Mouse (Mus musculus): ENCODE measurements around the gene Capns1. TPM values are rescaled to one million over a fixed set of nuclear protein-coding genes. Genes with fewer than 3 reads are reported as not detected.
"Not testable (repeated sequence)": the region's sequence is repeated elsewhere in the genome, so short reads cannot be mapped to it uniquely, and the experiment has no call there.

The Capns1 gene
- polyA plus RNA-seq, 1 experiment from 2014 or later: 71.7 TPM

DNA sequence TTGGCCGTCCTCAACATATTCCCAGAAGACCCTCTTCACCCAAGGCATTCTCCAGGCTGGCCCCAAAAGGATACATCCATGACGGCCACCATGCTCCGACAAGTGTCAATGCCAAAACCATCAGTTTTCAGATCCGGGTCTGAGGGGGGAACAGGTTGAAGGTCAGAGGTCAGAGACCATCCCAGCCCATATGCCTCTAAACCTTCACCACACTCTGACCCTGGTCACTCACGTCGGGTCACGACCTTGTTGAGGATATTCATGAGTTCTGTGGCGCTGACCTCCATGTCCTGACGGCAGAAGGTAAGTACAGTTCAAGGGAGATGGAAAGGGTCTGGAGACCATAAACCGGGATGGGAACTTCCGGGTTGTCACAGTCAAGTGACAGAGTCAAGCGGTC lies 6.5 kb downstream of the Capns1 start:
- H3K4me1 ChIP-seq (ENCODE audit: control insufficient read depth, insufficient read depth, low read length): peaks cover 11% of the 10 kb centered on the region
- H3K9me3 ChIP-seq (replicated peaks; ENCODE audit: control insufficient read depth, low read length): no peaks in the 10 kb centered on the region
- H3K27me3 ChIP-seq (ENCODE audit: control insufficient read depth, insufficient read depth, low read length): no peaks in the 10 kb centered on the region
- H3K36me3 ChIP-seq (ENCODE audit: control insufficient read depth, insufficient read depth, low read length): peaks cover 32% of the 10 kb centered on the region
- H3K9ac ChIP-seq (ENCODE audit: low read depth, low read length): no peak overlapping the region
- H3K4me2 ChIP-seq: no peak overlapping the region
- WGBS (ENCODE audit: insufficient replicate concordance): 85% methylated on average over 12 of the region's 12 CpGs
- no peak overlapping the region for H3K4me3 ChIP-seq (ENCODE audit: low read depth, low read length)
- ATAC-seq (replicated peaks; ENCODE audit: insufficient number of reproducible peaks, low FRiP score, low TSS enrichment): no peak
- H3K27ac ChIP-seq (ENCODE audit: low read depth, low read length): no peak overlapping the region

GRCm38 (mm10) chr7:30189116-30189491 lies 9.5 kb downstream of the Capns1 start:
- Histone ChIP-seq H3K36me3 (ENCODE audit: control insufficient read depth, insufficient read depth, low read length) (peaks cover 41% of the 10 kb centered on the region), H3K4me3 (ENCODE audit: low read depth, low read length) (no peak overlapping the region), H3K4me1 (ENCODE audit: control insufficient read depth, insufficient read depth, low read length) (peaks cover 18% of the 10 kb centered on the region), H3K27me3 (ENCODE audit: control insufficient read depth, insufficient read depth, low read length) (no peaks in the 10 kb centered on the region), H3K4me2 (no peak overlapping the region), H3K9ac (ENCODE audit: low read depth, low read length) (no peak overlapping the region), H3K27ac (ENCODE audit: low read depth, low read length) (no peak overlapping the region), H3K9me3 (replicated peaks; ENCODE audit: control insufficient read depth, low read length) (no peaks in the 10 kb centered on the region)
- ATAC-seq (replicated peaks; ENCODE audit: insufficient number of reproducible peaks, low FRiP score, low TSS enrichment): no peak
- WGBS (ENCODE audit: insufficient replicate concordance): 80% methylated on average over 4 of the region's 4 CpGs

GRCm38 (mm10) chr7:30188344-30189115 lies 10.1 kb downstream of the Capns1 start:
- Histone ChIP-seq H3K27me3 (ENCODE audit: control insufficient read depth, insufficient read depth, low read length) (no peaks in the 10 kb centered on the region), H3K9ac (ENCODE audit: low read depth, low read length) (no peak overlapping the region), H3K36me3 (ENCODE audit: control insufficient read depth, insufficient read depth, low read length) (peaks cover 41% of the 10 kb centered on the region), H3K4me1 (ENCODE audit: control insufficient read depth, insufficient read depth, low read length) (peaks cover 21% of the 10 kb centered on the region), H3K27ac (ENCODE audit: low read depth, low read length) (no peak overlapping the region), H3K9me3 (replicated peaks; ENCODE audit: control insufficient read depth, low read length) (no peaks in the 10 kb centered on the region), H3K4me3 (ENCODE audit: low read depth, low read length) (no peak overlapping the region), H3K4me2 (no peak overlapping the region)
- no peak for ATAC-seq (replicated peaks; ENCODE audit: insufficient number of reproducible peaks, low FRiP score, low TSS enrichment)
- 78% methylated on average over 12 of the region's 12 CpGs for WGBS (ENCODE audit: insufficient replicate concordance)

GRCm38 (mm10) chr7:30184641-30185348 lies 13.8 kb downstream of the Capns1 start:
- Histone ChIP-seq H3K4me3 (ENCODE audit: low read depth, low read length) (peak overlapping the region; percentile 36), H3K9me3 (replicated peaks; ENCODE audit: control insufficient read depth, low read length) (no peaks in the 10 kb centered on the region), H3K4me2 (peak overlapping the region; percentile 64), H3K27me3 (ENCODE audit: control insufficient read depth, insufficient read depth, low read length) (no peaks in the 10 kb centered on the region), H3K27ac (ENCODE audit: low read depth, low read length) (no peak overlapping the region), H3K36me3 (ENCODE audit: control insufficient read depth, insufficient read depth, low read length) (peaks cover 28% of the 10 kb centered on the region), H3K9ac (ENCODE audit: low read depth, low read length) (peak overlapping the region; percentile 73; the same call in 1 of the 2 replicates), H3K4me1 (ENCODE audit: control insufficient read depth, insufficient read depth, low read length) (0 out of 2 replicates have a peak, but pooled peaks cover 15% of the 10 kb centered on the region)
- ATAC-seq (replicated peaks; ENCODE audit: insufficient number of reproducible peaks, low FRiP score, low TSS enrichment): no peak
- 61% methylated on average over 13 of the region's 13 CpGs for WGBS (ENCODE audit: insufficient replicate concordance)

GRCm38 (mm10) chr7:30183879-30184289 lies 14.7 kb downstream of the Capns1 start, which contains the start of gene Cox7a1:
TSS of gene Cox7a1 (plus strand) at chr7:30184144.
- WGBS (ENCODE audit: insufficient replicate concordance): under 1% methylated on average over 11 of the region's 11 CpGs

GRCm38 (mm10) chr7:30183189-30183588 lies 15.4 kb downstream of the Capns1 start:
- not testable (repeated sequence) for H3K4me3 ChIP-seq (ENCODE audit: low read depth, low read length); H3K9me3 ChIP-seq (replicated peaks; ENCODE audit: control insufficient read depth, low read length); H3K27me3 ChIP-seq (ENCODE audit: control insufficient read depth, insufficient read depth, low read length); H3K27ac ChIP-seq (ENCODE audit: low read depth, low read length); H3K4me2 ChIP-seq; ATAC-seq (replicated peaks; ENCODE audit: insufficient number of reproducible peaks, low FRiP score, low TSS enrichment); H3K9ac ChIP-seq (ENCODE audit: low read depth, low read length)
- H3K36me3 ChIP-seq (ENCODE audit: control insufficient read depth, insufficient read depth, low read length): peaks cover 22% of the 10 kb centered on the region
- H3K4me1 ChIP-seq (ENCODE audit: control insufficient read depth, insufficient read depth, low read length): 0 out of 2 replicates have a peak, but pooled peaks cover 15% of the 10 kb centered on the region
- 66% methylated on average over 6 of the region's 7 CpGs for WGBS (ENCODE audit: insufficient replicate concordance)

More at GRCm38 (mm10) chr7:30183879-30184289, 14.7 kb downstream of the Capns1 start, which contains the start of gene Cox7a1:
- Histone ChIP-seq H3K36me3 (ENCODE audit: control insufficient read depth, insufficient read depth, low read length) (peaks cover 24% of the 10 kb centered on the region), H3K9me3 (replicated peaks; ENCODE audit: control insufficient read depth, low read length) (no peaks in the 10 kb centered on the region), H3K4me3 (ENCODE audit: low read depth, low read length) (peak within 1 kb of the TSS; percentile 36), H3K27ac (ENCODE audit: low read depth, low read length) (peak within 1 kb of the TSS; percentile 23), H3K9ac (ENCODE audit: low read depth, low read length) (peak within 1 kb of the TSS; percentile 73), H3K27me3 (ENCODE audit: control insufficient read depth, insufficient read depth, low read length) (no peaks in the 10 kb centered on the region), H3K4me1 (ENCODE audit: control insufficient read depth, insufficient read depth, low read length) (0 out of 2 replicates have a peak, but pooled peaks cover 15% of the 10 kb centered on the region), H3K4me2 (peak within 1 kb of the TSS; percentile 64)
- ATAC-seq (replicated peaks; ENCODE audit: insufficient number of reproducible peaks, low FRiP score, low TSS enrichment): peak; percentile 72

DNA sequence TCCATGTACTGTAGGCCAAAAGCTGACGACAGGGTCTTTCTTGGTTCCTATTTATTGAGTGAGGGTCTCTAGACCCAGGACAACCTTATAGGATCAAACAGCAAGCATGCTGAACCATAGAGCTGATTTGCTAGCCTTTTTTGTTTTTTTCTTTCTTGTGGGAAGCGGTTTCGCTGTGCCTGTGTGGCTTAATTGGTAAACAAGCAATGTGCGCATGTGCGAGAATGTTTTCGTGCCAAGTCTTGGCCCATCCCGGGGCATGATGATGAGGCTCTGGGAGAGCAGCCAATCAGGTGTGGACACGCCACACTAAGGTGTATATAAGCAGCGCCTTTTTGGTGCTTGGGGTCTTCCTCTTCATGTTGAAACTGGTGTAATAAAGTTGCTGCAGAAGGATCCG lies 16.7 kb downstream of the Capns1 start:
- ATAC-seq (replicated peaks; ENCODE audit: insufficient number of reproducible peaks, low FRiP score, low TSS enrichment); H3K27ac ChIP-seq (ENCODE audit: low read depth, low read length); H3K4me3 ChIP-seq (ENCODE audit: low read depth, low read length); H3K27me3 ChIP-seq (ENCODE audit: control insufficient read depth, insufficient read depth, low read length); H3K4me2 ChIP-seq; H3K9ac ChIP-seq (ENCODE audit: low read depth, low read length); H3K9me3 ChIP-seq (replicated peaks; ENCODE audit: control insufficient read depth, low read length): not testable (repeated sequence)
- 85% methylated on average over 9 of the region's 10 CpGs for WGBS (ENCODE audit: insufficient replicate concordance)
- Histone ChIP-seq H3K4me1 (ENCODE audit: control insufficient read depth, insufficient read depth, low read length) (0 out of 2 replicates have a peak, but pooled peaks cover 15% of the 10 kb centered on the region), H3K36me3 (ENCODE audit: control insufficient read depth, insufficient read depth, low read length) (peaks cover 18% of the 10 kb centered on the region)

GRCm38 (mm10) chr7:30181308-30181707 lies 17.3 kb downstream of the Capns1 start:
- H3K4me3 ChIP-seq (ENCODE audit: low read depth, low read length): no peak overlapping the region

More at GRCm38 (mm10) chr7:30181308-30181707, 17.3 kb downstream of the Capns1 start:
- ATAC-seq (replicated peaks; ENCODE audit: insufficient number of reproducible peaks, low FRiP score, low TSS enrichment): no peak
- whole genome bisulfite sequencing (ENCODE audit: insufficient replicate concordance): 4% methylated on average over 4 of the region's 4 CpGs
- no peak overlapping the region for H3K4me2 ChIP-seq
- H3K27ac ChIP-seq (ENCODE audit: low read depth, low read length): no peak overlapping the region
- 0 out of 2 replicates have a peak, but pooled peaks cover 15% of the 10 kb centered on the region for H3K4me1 ChIP-seq (ENCODE audit: control insufficient read depth, insufficient read depth, low read length)
- no peaks in the 10 kb centered on the region for H3K9me3 ChIP-seq (replicated peaks; ENCODE audit: control insufficient read depth, low read length)
- no peaks in the 10 kb centered on the region for H3K27me3 ChIP-seq (ENCODE audit: control insufficient read depth, insufficient read depth, low read length)
- H3K9ac ChIP-seq (ENCODE audit: low read depth, low read length): no peak overlapping the region
- H3K36me3 ChIP-seq (ENCODE audit: control insufficient read depth, insufficient read depth, low read length): peaks cover 12% of the 10 kb centered on the region
